In the genomic region with DNA sequence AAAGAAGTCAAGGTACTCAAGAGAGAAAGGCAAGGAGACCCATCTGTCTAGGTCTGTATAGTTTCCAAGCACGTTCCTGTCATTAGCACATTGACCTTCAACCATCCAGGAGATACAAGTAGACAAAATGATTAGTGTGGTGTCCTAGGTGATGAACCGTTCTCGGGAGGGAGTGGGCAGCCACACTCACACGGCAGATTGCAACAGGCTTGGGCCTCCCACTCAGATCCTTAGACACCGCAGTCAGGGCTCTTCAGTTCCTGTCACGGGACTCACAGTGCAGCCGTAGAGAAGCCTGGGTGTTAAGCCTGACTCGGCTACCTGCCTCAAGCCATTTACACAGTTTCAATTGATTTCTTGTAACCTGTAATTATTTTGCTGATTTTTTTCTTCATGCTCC, we compare ENCODE assay signal across 21 mouse cellular contexts. TPM values are rescaled to one million over a fixed set of nuclear protein-coding genes. Genes with fewer than 3 reads are reported as not detected.
DNase-seq lines count a peak whose midpoint lies in the region; ATAC-seq lines count a peak whose summit lies in the region.
"Had no signal": no experiment of that assay in that cellular context is flagged by ENCODE, and none has a peak within 500 bp of the region (broad histone marks: within the 10 kb centered on the region; RNA-seq: fewer than 3 reads in every experiment).

No protein-coding gene starts in this region.

- peak; percentile 64; the same call in 1 of the 2 replicates for ATAC-seq in frontal cortex, adult (ENCODE audit: low TSS enrichment)
- ATAC-seq: activated CD4-positive, CD25-positive, alpha-beta regulatory T cell, adult 4 months; forebrain, embryonic 16.5 days; intestine, embryonic 16.5 days had no signal

- DNase-seq in frontal cortex, postnatal 25 days (ENCODE audit: low spot score in 2 of 2), result no peak
- DNase-seq in layer of hippocampus, adult 11-12 months (ENCODE audit: low spot score), result peak; percentile 41
- no peak for DNase-seq in layer of hippocampus, postnatal 10 days (ENCODE audit: low spot score in 2 of 2)
- DNase-seq in right cerebral cortex, adult 18-20 months, result peak; percentile 33
- DNase-seq in right cerebral cortex, postnatal 10 days (ENCODE audit: low spot score in 2 of 2), result no peak
- peak; percentile 22 to 25 for DNase-seq in right cerebral cortex, postnatal 36 days (ENCODE audit: low spot score in 2 of 2)
- DNase-seq: adrenal gland, postnatal 36 days; cerebellum, adult 2 months; cerebellum, postnatal 14 days; gastrocnemius, postnatal 10 days; heart, postnatal 36 days; kidney, adult 8-10 months; kidney, postnatal 10 days; thymus, postnatal 14 days had no signal

RNA-seq across cellular contexts. Expression of a gene that starts 43.2 kb away (rescaled TPM):
- 100 to 1,000 TPM; 168 to 185 TPM for total RNA-seq in layer of hippocampus, postnatal 10 days (2021)
- total RNA-seq: CH12.LX; liver, adult 2 months; megakaryocyte progenitor cell, adult 5-6 weeks had no signal

Comparison
In these comparisons a context has a peak if more than half of its experiments do, and no peak if none do; other contexts are left out.
1. DNase-seq: peak in layer of hippocampus, adult 11-12 months (single experiment), right cerebral cortex, adult 18-20 months (single experiment) and right cerebral cortex, postnatal 36 days (2 of 2); none in frontal cortex, postnatal 25 days (0 of 2), layer of hippocampus, postnatal 10 days (0 of 2) and right cerebral cortex, postnatal 10 days (0 of 2).